Mouse (Mus musculus) thymus, adult 2 months (tissue): ENCODE measurements around the gene Kif13a. TPM values are rescaled to one million over a fixed set of nuclear protein-coding genes. Genes with fewer than 3 reads are reported as not detected.

Experiments used
- DNase-seq: peaks from one replicate; pipeline ENCODE4 v3.0.0; 2021
- H3K27ac ChIP-seq: fragments of 200-500 bp; 2 replicates; pipeline ENCODE4 v1.5.1; 2012; ENCODE audit warnings: low read length, control low read depth; ENCODE audit not compliant: control insufficient read depth, insufficient read depth
- H3K27me3 ChIP-seq: fragments of 200-500 bp; 2 replicates; pipeline ENCODE4 v1.6.1; 2012; ENCODE audit warnings: mild to moderate bottlenecking, low read length, moderate library complexity, mixed read lengths; ENCODE audit not compliant: control insufficient read depth, insufficient read depth
- H3K36me3 ChIP-seq: fragments of 200-500 bp; 2 replicates; pipeline ENCODE4 v1.6.1; 2012; ENCODE audit warnings: mild to moderate bottlenecking, low read length, moderate library complexity; ENCODE audit not compliant: control insufficient read depth, insufficient read depth
- H3K4me1 ChIP-seq: fragments of 200-500 bp; replicated peaks from 2 replicates; pipeline ENCODE4 v1.6.1; 2012; ENCODE audit warnings: low read length; ENCODE audit not compliant: control insufficient read depth, insufficient read depth
- H3K4me3 ChIP-seq: fragments of 200-500 bp; 2 replicates; pipeline ENCODE4 v1.5.1; 2012; ENCODE audit warnings: mild to moderate bottlenecking, low read length, control low read depth, moderate library complexity; ENCODE audit not compliant: control insufficient read depth, insufficient read depth
- CTCF ChIP-seq: fragments of 200-500 bp; IDR thresholded peaks from 2 replicates; pipeline ENCODE4 v1.5.1; 2012; ENCODE audit warnings: mild to moderate bottlenecking, control low read depth, low read length, moderate library complexity, borderline replicate concordance; ENCODE audit not compliant: control insufficient read depth, poor library complexity, insufficient read depth; ENCODE audit errors: extremely low read depth
- POLR2A ChIP-seq: fragments of 200-500 bp; IDR thresholded peaks from 2 replicates; pipeline ENCODE4 v1.6.1; 2012; ENCODE audit warnings: mild to moderate bottlenecking, low read length, control low read depth, moderate library complexity; ENCODE audit not compliant: control insufficient read depth, poor library complexity, insufficient read depth; ENCODE audit errors: extremely low read depth
- WGBS: fragments of 180-500 bp; shearing (Covaris S2); methylation state at CpG from one replicate; pipeline ENCODE4 v1.1.7; 2018; 5-methylcytosine and 5-hydroxymethylcytosine counted together
- polyA plus RNA-seq: library from polyadenylated mRNA; depleted of rRNA; stranded (reverse); fragments of >200 nt; gene quantifications from 2 replicates; pipeline ENCODE4 v1.2.3, GENCODE M21; 2012

Gene Kif13a
- polyA plus RNA-seq, 1 experiment = 6.4 TPM

DNA sequence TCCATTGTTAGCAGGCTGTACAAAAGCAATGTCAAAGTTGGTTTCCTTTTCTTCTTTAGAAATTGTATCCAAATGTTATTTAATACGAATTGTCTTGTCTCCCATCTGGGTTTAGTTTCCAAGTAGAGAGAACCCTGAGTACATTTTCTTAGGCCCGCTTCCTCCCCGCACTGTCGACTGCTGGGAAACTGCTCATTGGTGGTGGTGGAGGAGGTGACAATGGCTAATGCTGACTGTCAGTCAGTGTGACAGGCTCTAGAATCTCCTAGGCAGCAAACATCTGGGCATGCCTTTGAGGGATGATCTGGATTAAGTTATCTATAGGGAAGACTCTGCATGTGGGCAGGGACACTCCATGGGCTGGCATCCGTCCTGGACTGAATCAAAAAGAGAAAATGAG lies 96.1 kb downstream of the Kif13a start:
- Histone ChIP-seq H3K36me3 (no peaks in the 10 kb centered on the region), H3K4me1 (no peaks in the 10 kb centered on the region)

DNA sequence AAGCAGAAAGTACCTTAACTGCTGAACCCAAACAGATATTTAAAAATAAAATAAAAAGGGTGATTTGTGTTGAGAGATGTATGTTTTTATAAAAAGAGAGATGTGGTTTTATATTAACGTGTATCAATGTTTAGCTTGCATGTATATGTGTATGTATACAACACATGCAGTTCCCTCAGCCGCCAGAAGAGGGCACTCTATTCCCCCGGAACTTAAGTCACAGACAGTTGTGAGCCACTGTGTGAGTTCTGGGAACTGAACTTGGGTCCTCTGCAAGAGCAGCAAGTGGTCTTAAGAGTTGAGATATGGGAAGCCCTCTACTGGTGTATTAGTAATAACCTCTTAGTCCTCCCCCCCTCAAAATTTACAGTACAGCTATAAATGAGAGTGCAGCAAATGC lies 96.7 kb downstream of the Kif13a start:
- no peaks in the 10 kb centered on the region for H3K36me3 ChIP-seq
- no peak overlapping the region for H3K4me3 ChIP-seq
- TF ChIP-seq CTCF (no peak), POLR2A (no peak)
- DNase-seq = peak; percentile 25
- no peak overlapping the region for H3K27ac ChIP-seq
- no peaks in the 10 kb centered on the region for H3K27me3 ChIP-seq
- no peaks in the 10 kb centered on the region for H3K4me1 ChIP-seq
- 80% methylated on average over 3 of the region's 3 CpGs for WGBS

More for the DNA sequence above, 96.1 kb downstream of the Kif13a start:
- H3K27me3 ChIP-seq = no peaks in the 10 kb centered on the region
- no peak for TF ChIP-seq CTCF
- no peak for TF ChIP-seq POLR2A
- WGBS = 93% methylated on average over 5 of the region's 5 CpGs
- DNase-seq = no peak
- no peak overlapping the region for H3K4me3 ChIP-seq
- H3K27ac ChIP-seq = no peak overlapping the region

DNA sequence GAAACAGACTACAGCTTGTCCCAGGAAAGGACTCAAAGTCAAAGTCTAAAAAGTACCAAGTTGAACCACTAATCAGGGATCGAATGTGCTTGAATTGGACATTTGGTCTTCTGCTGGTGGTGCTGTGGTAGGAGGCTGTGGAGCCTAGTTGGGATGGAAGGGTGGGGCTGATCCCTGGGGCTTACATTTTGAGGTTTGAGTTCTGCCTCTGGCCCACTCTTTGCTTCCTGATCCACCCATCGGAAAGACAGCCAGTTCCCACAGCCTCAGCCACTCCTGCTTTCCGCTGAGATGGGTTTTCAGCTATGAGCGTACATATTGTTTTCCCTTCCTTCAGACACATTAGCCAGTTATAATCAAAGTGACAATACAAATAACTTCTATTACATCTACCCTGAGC lies 106.4 kb downstream of the Kif13a start:
- DNase-seq = no peak
- no peaks in the 10 kb centered on the region for H3K27me3 ChIP-seq
- no peak overlapping the region for H3K4me3 ChIP-seq
- H3K36me3 ChIP-seq = no peaks in the 10 kb centered on the region
- TF ChIP-seq POLR2A = no peak
- TF ChIP-seq CTCF = no peak
- H3K4me1 ChIP-seq = no peaks in the 10 kb centered on the region
- H3K27ac ChIP-seq = no peak overlapping the region
- WGBS = 97% methylated on average over 4 of the region's 4 CpGs

DNA sequence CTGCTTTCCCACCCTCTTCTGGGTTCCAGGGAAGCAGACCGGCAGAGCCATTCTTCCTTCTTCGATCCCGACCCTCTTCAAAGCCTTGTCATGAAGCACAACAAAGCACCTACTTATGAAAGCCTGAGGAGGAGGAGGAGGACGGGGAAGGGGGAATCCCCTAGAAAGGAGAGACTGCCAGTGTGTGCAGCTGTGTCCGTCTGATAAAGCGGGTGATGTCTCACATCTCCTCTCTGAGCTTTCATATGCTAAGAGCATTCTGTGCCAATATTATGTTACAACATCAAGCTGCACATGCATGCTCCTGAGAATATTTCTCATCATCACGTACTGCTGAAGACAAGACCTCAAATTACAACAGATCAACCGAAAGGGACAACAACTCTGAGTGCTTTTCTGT lies 107.5 kb downstream of the Kif13a start:
- H3K27ac ChIP-seq = no peak overlapping the region
- TF ChIP-seq CTCF (no peak), POLR2A (no peak)
- no peaks in the 10 kb centered on the region for H3K4me1 ChIP-seq
- no peak for DNase-seq
- no peaks in the 10 kb centered on the region for H3K36me3 ChIP-seq
- WGBS = 87% methylated on average over 8 of the region's 8 CpGs
- no peaks in the 10 kb centered on the region for H3K27me3 ChIP-seq
- no peak overlapping the region for H3K4me3 ChIP-seq

DNA sequence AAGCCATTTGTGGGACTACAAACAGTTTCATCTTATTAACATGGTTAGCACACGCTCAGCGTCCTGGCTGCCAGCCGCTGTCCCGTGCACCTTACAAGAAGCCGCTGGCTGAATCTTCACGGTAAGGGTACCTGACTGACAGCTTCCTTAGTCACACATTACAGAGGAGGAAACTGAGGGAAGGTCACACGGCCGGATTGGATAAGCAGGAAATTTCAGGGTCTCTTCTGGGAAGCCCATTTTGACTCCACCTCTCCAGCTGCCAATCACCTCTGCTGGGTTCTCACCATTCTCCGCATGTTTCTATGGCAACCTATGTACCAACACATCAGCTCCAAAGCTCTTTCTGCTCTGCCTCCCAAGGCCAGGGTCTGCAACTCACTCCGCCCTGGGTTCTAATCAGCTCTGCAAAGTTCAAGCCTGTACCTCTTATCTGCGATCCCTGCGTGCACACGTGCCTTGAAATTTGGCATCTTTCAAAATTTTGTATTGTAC lies 109.9 kb downstream of the Kif13a start:
- DNase-seq = no peak
- TF ChIP-seq CTCF (no peak), POLR2A (no peak)

DNA sequence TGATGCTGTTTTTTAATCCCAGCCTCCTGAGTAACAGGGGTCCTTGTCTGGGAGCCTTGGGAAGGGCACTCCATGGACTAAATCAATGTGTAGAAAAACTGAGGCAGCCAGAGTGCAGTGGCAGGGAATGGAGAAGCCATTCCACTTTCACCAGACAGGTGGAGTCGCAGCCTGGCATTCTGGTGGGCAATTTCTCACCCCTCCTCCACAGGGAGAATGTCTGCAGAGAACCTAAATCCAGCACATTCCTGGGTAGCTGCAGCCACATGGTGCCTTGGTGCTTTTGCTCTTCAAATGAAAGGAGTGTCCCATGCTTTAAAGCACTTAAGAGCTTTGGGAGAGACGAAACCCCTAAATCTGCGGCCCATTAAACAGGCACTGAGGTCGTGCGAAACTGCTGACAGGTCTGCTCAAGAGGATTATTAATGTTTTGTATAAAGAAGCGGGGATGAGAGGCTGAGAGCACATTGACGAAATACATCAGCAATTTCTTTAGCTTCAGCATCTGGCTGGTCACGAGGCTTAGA lies 110.4 kb downstream of the Kif13a start:
- Histone ChIP-seq H3K4me3 (no peak overlapping the region), H3K27me3 (no peaks in the 10 kb centered on the region), H3K36me3 (no peaks in the 10 kb centered on the region), H3K4me1 (no peaks in the 10 kb centered on the region), H3K27ac (no peak overlapping the region)
- no peak for DNase-seq
- 99% methylated on average over 8 of the region's 8 CpGs for whole genome bisulfite sequencing
- TF ChIP-seq POLR2A (no peak), CTCF (no peak)

More for the DNA sequence above, 109.9 kb downstream of the Kif13a start:
- no peak overlapping the region for H3K27ac ChIP-seq
- no peaks in the 10 kb centered on the region for H3K27me3 ChIP-seq
- WGBS = 96% methylated on average over 13 of the region's 13 CpGs
- no peaks in the 10 kb centered on the region for H3K4me1 ChIP-seq
- no peaks in the 10 kb centered on the region for H3K36me3 ChIP-seq
- no peak overlapping the region for H3K4me3 ChIP-seq

DNA sequence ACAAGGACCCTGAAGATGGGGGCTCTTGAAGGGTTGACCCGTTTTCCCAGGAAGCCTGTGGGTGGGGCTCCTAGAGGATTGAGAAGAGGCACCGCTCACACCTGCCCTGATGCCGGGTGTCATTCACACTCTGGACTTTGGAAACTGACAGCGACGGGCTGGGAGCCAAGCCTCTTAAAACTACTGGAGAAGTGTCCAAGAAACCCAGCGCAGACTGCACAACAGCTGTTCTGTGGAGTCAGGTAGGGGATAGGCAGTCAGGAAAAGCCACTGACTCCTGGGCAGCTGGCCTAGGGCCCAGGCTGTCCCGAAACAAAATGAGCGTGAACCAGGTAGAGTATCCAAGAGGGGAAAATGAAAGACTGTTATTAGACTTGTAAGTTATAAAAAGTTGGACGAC lies 111.3 kb downstream of the Kif13a start:
- 97% methylated on average over 9 of the region's 9 CpGs for WGBS

More for the DNA sequence above, 111.3 kb downstream of the Kif13a start:
- Histone ChIP-seq H3K27me3 (no peaks in the 10 kb centered on the region), H3K36me3 (no peaks in the 10 kb centered on the region), H3K4me3 (no peak overlapping the region), H3K27ac (no peak overlapping the region), H3K4me1 (no peaks in the 10 kb centered on the region)
- DNase-seq = no peak
- no peak for TF ChIP-seq POLR2A
- TF ChIP-seq CTCF = no peak
